Mouse (Mus musculus): ENCODE measurements at regions not wholly inside any gene's neighbourhood (a gene's known extent, or its start where the extent isn't known, plus 50 kb on each side); places are given as distances from the start of the nearest gene placed in this dataset.

GRCm38 (mm10) chr10:111739471-111740138 is 232.9 kb upstream of the Krr1 start:
- no peak overlapping the region for H3K9ac ChIP-seq (ENCODE audit: low read length)
- H3K4me1 ChIP-seq (replicated peaks; ENCODE audit: control insufficient read depth, insufficient read depth, low read length): peaks cover 18% of the 10 kb centered on the region
- 0 out of 2 replicates have a peak, but pooled peaks have one; percentile 27 for ATAC-seq (ENCODE audit: low read depth)
- 29% methylated on average over 5 of the region's 5 CpGs for WGBS
- no peaks in the 10 kb centered on the region for H3K36me3 ChIP-seq (ENCODE audit: control insufficient read depth, insufficient read depth, low read length)
- no peaks in the 10 kb centered on the region for H3K9me3 ChIP-seq (ENCODE audit: control insufficient read depth, low read length)
- H3K4me2 ChIP-seq (ENCODE audit: low read depth, low read length): no peak overlapping the region
- no peaks in the 10 kb centered on the region for H3K27me3 ChIP-seq (ENCODE audit: control insufficient read depth, insufficient read depth, low read depth, low read length)
- no peak overlapping the region for H3K4me3 ChIP-seq (ENCODE audit: low read length)
- H3K27ac ChIP-seq (ENCODE audit: low read length): peak overlapping the region; percentile 71

- Histone ChIP-seq H3K36me3 (ENCODE audit: control insufficient read depth, insufficient read depth, low read length) (no peaks in the 10 kb centered on the region), H3K27me3 (ENCODE audit: control insufficient read depth, insufficient read depth, low read depth, low read length) (no peaks in the 10 kb centered on the region), H3K9ac (ENCODE audit: low read length) (no peak overlapping the region), H3K4me1 (replicated peaks; ENCODE audit: control insufficient read depth, insufficient read depth, low read length) (peaks cover 18% of the 10 kb centered on the region), H3K9me3 (ENCODE audit: control insufficient read depth, low read length) (no peaks in the 10 kb centered on the region), H3K4me3 (ENCODE audit: low read length) (no peak overlapping the region), H3K4me2 (ENCODE audit: low read depth, low read length) (no peak overlapping the region), H3K27ac (ENCODE audit: low read length) (peak overlapping the region; percentile 82)
- 23% methylated on average over 9 of the region's 9 CpGs for WGBS
- ATAC-seq (ENCODE audit: low read depth): peak; percentile 76
These were observed 231.7 kb upstream of the Krr1 start for GRCm38 (mm10) chr10:111740586-111741265.

- 28% methylated on average over 5 of the region's 5 CpGs for WGBS
- ATAC-seq (ENCODE audit: low read depth): peak; percentile 80
- peak overlapping the region; percentile 63 for H3K27ac ChIP-seq (ENCODE audit: low read length)
These were observed 231.0 kb upstream of the Krr1 start for GRCm38 (mm10) chr10:111741301-111741945.

GRCm38 (mm10) chr10:111743291-111743690 is 229.2 kb upstream of the Krr1 start:
- Histone ChIP-seq H3K36me3 (ENCODE audit: control insufficient read depth, insufficient read depth, low read length) (no peaks in the 10 kb centered on the region), H3K4me2 (ENCODE audit: low read depth, low read length) (no peak overlapping the region), H3K27me3 (ENCODE audit: control insufficient read depth, insufficient read depth, low read depth, low read length) (no peaks in the 10 kb centered on the region), H3K9ac (ENCODE audit: low read length) (no peak overlapping the region), H3K4me3 (ENCODE audit: low read length) (no peak overlapping the region), H3K27ac (ENCODE audit: low read length) (no peak overlapping the region), H3K9me3 (ENCODE audit: control insufficient read depth, low read length) (no peaks in the 10 kb centered on the region), H3K4me1 (replicated peaks; ENCODE audit: control insufficient read depth, insufficient read depth, low read length) (peaks cover 18% of the 10 kb centered on the region)
- no peak for ATAC-seq (ENCODE audit: low read depth)
- 80% methylated on average over 9 of the region's 9 CpGs for WGBS

More at GRCm38 (mm10) chr10:111741301-111741945, 231.0 kb upstream of the Krr1 start:
- no peaks in the 10 kb centered on the region for H3K27me3 ChIP-seq (ENCODE audit: control insufficient read depth, insufficient read depth, low read depth, low read length)
- H3K4me1 ChIP-seq (replicated peaks; ENCODE audit: control insufficient read depth, insufficient read depth, low read length): peaks cover 18% of the 10 kb centered on the region
- H3K4me3 ChIP-seq (ENCODE audit: low read length): no peak overlapping the region
- H3K36me3 ChIP-seq (ENCODE audit: control insufficient read depth, insufficient read depth, low read length): no peaks in the 10 kb centered on the region
- no peaks in the 10 kb centered on the region for H3K9me3 ChIP-seq (ENCODE audit: control insufficient read depth, low read length)
- no peak overlapping the region for H3K9ac ChIP-seq (ENCODE audit: low read length)
- H3K4me2 ChIP-seq (ENCODE audit: low read depth, low read length): no peak overlapping the region

- Histone ChIP-seq H3K9ac (ENCODE audit: low read length) (no peak overlapping the region), H3K36me3 (ENCODE audit: control insufficient read depth, insufficient read depth, low read length) (no peaks in the 10 kb centered on the region), H3K27ac (ENCODE audit: low read length) (no peak overlapping the region), H3K4me3 (ENCODE audit: low read length) (no peak overlapping the region), H3K9me3 (ENCODE audit: control insufficient read depth, low read length) (no peaks in the 10 kb centered on the region), H3K27me3 (ENCODE audit: control insufficient read depth, insufficient read depth, low read depth, low read length) (no peaks in the 10 kb centered on the region), H3K4me2 (ENCODE audit: low read depth, low read length) (no peak overlapping the region), H3K4me1 (replicated peaks; ENCODE audit: control insufficient read depth, insufficient read depth, low read length) (peaks cover 11% of the 10 kb centered on the region)
- no peak for ATAC-seq (ENCODE audit: low read depth)
- whole genome bisulfite sequencing: 92% methylated on average over 3 of the region's 3 CpGs
These were observed 227.3 kb upstream of the Krr1 start for GRCm38 (mm10) chr10:111745116-111745515.

GRCm38 (mm10) chr10:111746067-111746878 is 226.2 kb upstream of the Krr1 start:
- no peaks in the 10 kb centered on the region for H3K9me3 ChIP-seq (ENCODE audit: control insufficient read depth, low read length)
- no peaks in the 10 kb centered on the region for H3K36me3 ChIP-seq (ENCODE audit: control insufficient read depth, insufficient read depth, low read length)
- H3K4me2 ChIP-seq (ENCODE audit: low read depth, low read length): no peak overlapping the region
- 66% methylated on average over 12 of the region's 12 CpGs for WGBS
- peaks cover 5% of the 10 kb centered on the region for H3K4me1 ChIP-seq (replicated peaks; ENCODE audit: control insufficient read depth, insufficient read depth, low read length)
- H3K27me3 ChIP-seq (ENCODE audit: control insufficient read depth, insufficient read depth, low read depth, low read length): no peaks in the 10 kb centered on the region
- no peak; the same call in 1 of the 2 replicates for ATAC-seq (ENCODE audit: low read depth)
- no peak overlapping the region for H3K4me3 ChIP-seq (ENCODE audit: low read length)
- no peak overlapping the region for H3K27ac ChIP-seq (ENCODE audit: low read length)
- H3K9ac ChIP-seq (ENCODE audit: low read length): no peak overlapping the region

GRCm38 (mm10) chr10:111746879-111747477 is 225.5 kb upstream of the Krr1 start:
- Histone ChIP-seq H3K4me1 (replicated peaks; ENCODE audit: control insufficient read depth, insufficient read depth, low read length) (no peaks in the 10 kb centered on the region), H3K9me3 (ENCODE audit: control insufficient read depth, low read length) (no peaks in the 10 kb centered on the region), H3K27ac (ENCODE audit: low read length) (no peak overlapping the region), H3K4me2 (ENCODE audit: low read depth, low read length) (no peak overlapping the region), H3K27me3 (ENCODE audit: control insufficient read depth, insufficient read depth, low read depth, low read length) (no peaks in the 10 kb centered on the region), H3K4me3 (ENCODE audit: low read length) (no peak overlapping the region), H3K36me3 (ENCODE audit: control insufficient read depth, insufficient read depth, low read length) (no peaks in the 10 kb centered on the region), H3K9ac (ENCODE audit: low read length) (no peak overlapping the region)
- 87% methylated on average over 6 of the region's 6 CpGs for WGBS
- peak; percentile 38; the same call in 1 of the 2 replicates for ATAC-seq (ENCODE audit: low read depth)

GRCm38 (mm10) chr10:111748482-111748881 is 224.0 kb upstream of the Krr1 start:
- Histone ChIP-seq H3K36me3 (ENCODE audit: control insufficient read depth, insufficient read depth, low read length) (no peaks in the 10 kb centered on the region), H3K4me1 (replicated peaks; ENCODE audit: control insufficient read depth, insufficient read depth, low read length) (no peaks in the 10 kb centered on the region), H3K27ac (ENCODE audit: low read length) (no peak overlapping the region), H3K4me2 (ENCODE audit: low read depth, low read length) (no peak overlapping the region), H3K27me3 (ENCODE audit: control insufficient read depth, insufficient read depth, low read depth, low read length) (no peaks in the 10 kb centered on the region), H3K4me3 (ENCODE audit: low read length) (no peak overlapping the region), H3K9ac (ENCODE audit: low read length) (no peak overlapping the region), H3K9me3 (ENCODE audit: control insufficient read depth, low read length) (no peaks in the 10 kb centered on the region)
- ATAC-seq (ENCODE audit: low read depth): no peak
- WGBS: 38% methylated on average over 3 of the region's 3 CpGs
